Mouse (Mus musculus) urinary bladder, postnatal 0 days (tissue): ENCODE measurements around the gene Ddb2. TPM values are rescaled to one million over a fixed set of nuclear protein-coding genes. Genes with fewer than 3 reads are reported as not detected.

Experiments used
- polyA plus RNA-seq: library from polyadenylated mRNA; unstranded; fragments of >200 nt; fragmentation: Nextera tagmentation; extraction: Ambion mirVana; gene quantifications from 2 replicates; pipeline ENCODE4 v1.2.1, GENCODE M21; 2015

The Ddb2 gene
- polyA plus RNA-seq, result 6.1 and 7.0 TPM in 2 replicates

DNA sequence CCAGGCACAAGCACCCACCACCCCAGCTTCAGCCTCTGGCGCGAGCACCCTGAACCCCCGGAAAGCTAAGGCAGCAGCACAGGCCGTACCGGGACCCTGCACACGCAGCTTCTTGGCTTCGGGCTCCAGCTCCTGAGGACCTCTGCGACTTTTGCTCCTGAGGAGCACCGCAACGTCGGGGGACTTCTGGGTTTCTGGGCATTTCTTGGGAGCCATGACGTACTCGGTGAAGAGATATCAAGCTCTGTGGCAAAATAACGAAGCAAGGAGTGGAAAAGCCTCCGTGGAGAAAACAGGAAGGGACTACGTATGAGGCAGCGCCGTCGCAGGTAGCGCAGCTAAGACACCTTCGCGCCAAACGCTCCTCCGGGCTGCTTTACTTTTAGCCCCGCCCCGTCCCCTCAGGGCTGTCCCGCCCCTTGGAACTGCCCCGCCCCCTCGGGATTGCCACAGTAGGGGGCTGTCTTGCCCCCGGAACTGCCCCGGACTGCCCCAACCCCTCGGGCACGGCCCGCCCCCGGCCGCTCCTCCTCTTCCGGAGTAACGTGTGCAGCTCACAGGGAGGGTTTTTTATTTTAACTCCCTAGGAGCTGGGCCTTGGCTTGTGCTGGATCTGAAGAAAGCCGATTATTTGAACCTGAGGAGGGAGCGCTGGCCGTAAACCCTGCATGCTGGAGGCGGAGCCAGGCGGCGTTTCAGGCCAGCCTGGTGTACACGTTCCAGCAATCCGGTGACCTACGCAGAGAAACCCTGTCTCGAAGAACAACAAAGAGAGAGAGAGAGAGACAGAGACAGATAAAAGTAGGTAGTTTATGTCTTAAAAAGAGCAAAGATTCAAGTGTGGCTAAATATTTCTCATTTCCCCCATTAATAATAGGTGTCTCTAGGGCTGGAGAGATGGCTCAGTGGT lies at the start of gene Ddb2:
Ddb2 (minus strand) TSS at position 382 of the 910 bp plus-strand sequence.

DNA sequence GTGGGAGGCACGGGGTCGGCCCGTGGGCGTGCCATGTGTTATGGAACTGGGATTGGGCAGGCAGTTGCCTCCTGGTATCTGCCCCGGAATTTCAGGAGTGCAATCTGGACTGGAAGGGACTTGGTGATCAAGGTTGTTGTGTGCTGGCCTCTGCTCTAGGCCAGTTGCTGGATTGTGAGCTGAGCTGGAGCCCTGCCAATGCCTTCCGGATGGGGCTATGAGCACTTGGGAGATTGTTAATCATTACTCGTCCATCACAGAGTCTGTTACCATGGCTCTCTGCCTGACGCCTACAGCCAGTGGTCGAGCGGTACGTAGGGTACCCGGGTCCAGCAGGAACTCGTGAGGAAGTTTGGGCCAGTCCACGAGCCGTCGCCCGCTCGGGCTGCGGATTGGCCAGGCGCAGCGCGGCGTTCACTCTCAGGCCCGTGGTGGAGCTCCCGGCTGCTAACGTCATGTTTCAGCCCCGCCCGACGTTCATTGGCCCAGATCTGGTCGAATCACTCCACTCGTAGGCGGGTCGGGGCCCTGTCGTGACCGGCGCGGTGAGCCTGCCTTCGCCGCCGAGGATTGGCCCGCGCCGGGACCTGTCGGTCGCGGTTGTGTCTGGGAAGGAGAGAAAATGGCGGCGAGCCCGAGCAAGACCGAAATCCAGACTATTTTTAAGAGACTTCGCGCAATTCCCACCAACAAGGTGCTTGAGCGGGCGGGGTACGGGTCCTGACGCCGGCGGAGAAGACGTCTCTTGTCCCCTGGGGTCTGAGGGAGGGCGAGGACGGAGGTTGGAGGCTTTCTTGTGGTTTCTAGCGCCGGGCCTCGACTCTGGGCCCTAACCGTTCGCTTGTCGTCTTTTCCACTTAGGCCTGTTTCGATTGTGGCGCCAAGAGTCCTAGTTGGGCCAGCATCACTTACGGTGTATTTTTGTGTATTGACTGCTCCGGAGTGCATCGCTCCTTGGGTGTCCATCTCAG lies 28.2 kb upstream of the Ddb2 start, which contains the start of gene Arfgap2:
Arfgap2 (plus strand) TSS at position 264 of the 971 bp plus-strand sequence.

DNA sequence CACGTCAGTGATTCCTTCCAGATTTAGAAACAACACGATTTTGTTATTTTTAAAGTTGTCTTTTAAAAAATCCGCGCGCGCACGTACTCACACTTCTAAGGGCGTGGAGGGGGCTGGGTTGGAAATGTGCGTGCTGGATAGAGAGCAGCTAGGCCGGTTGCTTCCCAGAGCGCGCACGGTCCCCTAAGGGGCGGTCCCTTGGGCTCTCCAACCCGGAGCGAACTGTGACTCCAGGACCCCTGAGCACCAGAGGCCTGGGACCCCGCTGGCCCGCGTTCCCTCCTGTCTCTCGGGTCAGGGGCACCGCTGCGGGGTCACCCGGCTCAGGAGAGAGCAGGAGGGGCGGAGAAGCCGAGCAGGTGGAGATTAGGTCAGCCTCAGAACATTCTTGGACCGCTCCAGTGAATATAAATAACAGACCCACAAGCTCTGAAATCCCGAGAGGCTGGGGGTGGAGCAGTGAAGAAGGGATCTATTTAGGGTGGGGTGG lies 18.9 kb upstream of the Ddb2 start, which contains the start of gene Pacsin3:
Pacsin3 (plus strand) TSS at position 294 of the 490 bp plus-strand sequence.

DNA sequence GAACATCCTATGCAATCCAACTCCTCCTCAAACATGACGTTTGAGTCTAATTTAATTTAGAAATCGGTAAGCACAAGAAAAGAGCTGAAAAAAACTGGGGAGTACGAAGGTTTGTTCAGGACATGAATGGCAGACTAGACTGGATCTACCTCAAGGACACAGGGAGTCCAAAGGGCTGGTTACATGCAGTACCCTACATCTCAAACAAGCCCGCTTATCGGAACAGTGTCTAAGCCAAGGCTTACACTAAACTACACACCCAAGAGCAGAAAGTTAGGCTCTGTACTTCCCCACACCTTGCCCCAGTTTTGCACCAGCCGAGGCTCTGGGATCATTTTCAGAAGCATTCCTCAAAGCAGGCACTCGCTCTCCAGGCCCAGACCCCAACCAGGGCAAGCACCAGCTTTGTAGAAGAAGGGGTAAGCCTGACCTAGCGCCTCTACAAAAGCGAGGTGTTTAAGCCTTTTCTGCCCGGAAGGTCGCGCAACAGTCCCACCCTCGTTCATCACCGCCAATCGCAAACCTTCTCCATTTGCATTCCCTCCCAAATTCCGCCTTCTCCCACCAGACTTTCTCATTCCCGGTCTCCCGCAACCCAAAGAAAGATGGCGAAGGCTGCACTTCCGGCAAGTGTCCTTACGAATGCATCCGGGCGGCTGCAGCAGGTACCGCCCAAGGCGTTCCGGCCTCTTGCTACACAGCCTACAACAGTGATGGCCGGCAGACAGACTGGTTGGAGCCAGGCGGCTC lies 34.4 kb downstream of the Ddb2 start, which contains the start of the genes Nr1h3 and Acp2:
Nr1h3 (minus strand) TSS at position 613 of the 750 bp plus-strand sequence.
Acp2 (plus strand) TSS at position 664 of the 750 bp plus-strand sequence.

DNA sequence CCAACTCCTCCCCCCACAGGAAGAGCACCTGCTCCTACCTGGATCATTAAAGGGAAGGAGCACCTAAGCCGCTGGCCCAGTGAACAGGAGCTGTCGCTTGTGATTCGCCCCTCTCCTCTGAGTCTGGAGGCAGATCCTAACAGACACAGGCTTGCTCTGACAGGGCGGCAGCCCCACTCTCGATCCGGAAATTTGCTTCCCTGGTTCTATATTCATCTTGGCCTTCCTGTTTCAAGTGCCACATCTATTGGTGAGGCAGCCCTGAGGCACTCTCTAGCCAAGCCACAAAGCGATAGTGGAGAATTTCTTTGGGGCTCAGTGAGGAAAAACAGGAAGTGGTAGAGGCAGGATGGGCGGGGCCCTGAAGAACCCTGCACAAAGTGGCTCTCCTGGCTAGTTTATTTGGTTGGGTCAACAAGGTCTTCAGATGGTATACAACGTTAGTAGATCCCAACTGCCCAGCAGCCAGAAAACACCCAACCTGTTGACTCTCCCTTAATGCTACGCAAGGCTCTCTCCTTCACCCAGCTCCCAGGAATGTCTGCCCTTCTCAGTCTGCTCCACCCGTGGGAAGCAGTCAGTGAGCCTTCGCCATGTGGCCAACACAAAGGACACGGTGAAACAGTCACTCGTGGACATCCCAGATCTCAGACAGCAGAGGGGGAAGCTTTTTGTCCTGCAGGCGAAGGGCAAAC lies 52.9 kb downstream of the Ddb2 start, which contains the start of gene Madd:
Madd (minus strand) TSS at position 127 of the 695 bp plus-strand sequence.

Other genes starting within 250 kb of the Ddb2 start
- 0.57 and 0.60 TPM in 2 replicates for gene Rapsn, start 201.4 kb downstream of the Ddb2 start, polyA plus RNA-seq
- 209 and 226 TPM in 2 replicates for gene Psmc3, start 183.0 kb downstream of the Ddb2 start, polyA plus RNA-seq
- 47.2 and 55.7 TPM in 2 replicates for gene Slc39a13, start 166.6 kb downstream of the Ddb2 start, polyA plus RNA-seq
- 8.5 and 23.8 TPM in 2 replicates for gene Spi1, start 154.6 kb downstream of the Ddb2 start, polyA plus RNA-seq
- 0.16 TPM in 2 replicates for gene Mybpc3, start 118.8 kb downstream of the Ddb2 start, polyA plus RNA-seq
- 4.6 and 4.8 TPM in 2 replicates for gene Madd, start 53.1 kb downstream of the Ddb2 start, polyA plus RNA-seq
- 2.3 and 2.7 TPM in 2 replicates for gene Nr1h3, start 34.1 kb downstream of the Ddb2 start, polyA plus RNA-seq
- 17.1 and 18.3 TPM in 2 replicates for gene Acp2, start 34.1 kb downstream of the Ddb2 start, polyA plus RNA-seq
- 16.4 and 19.4 TPM in 2 replicates for gene Pacsin3, start 19.0 kb upstream of the Ddb2 start, polyA plus RNA-seq
- gene Arfgap2, start 28.0 kb upstream of the Ddb2 start, polyA plus RNA-seq, result 49.2 and 52.0 TPM in 2 replicates
- gene 1110051M20Rik, start 207.7 kb upstream of the Ddb2 start, polyA plus RNA-seq, result 21.9 and 23.7 TPM in 2 replicates
- 2.1 and 2.2 TPM in 2 replicates for gene Lrp4, start 220.5 kb upstream of the Ddb2 start, polyA plus RNA-seq